Mouse (Mus musculus) intestine, postnatal 0 days (tissue): ENCODE data around the gene Opa1. TPM values are rescaled to one million over a fixed set of nuclear protein-coding genes. Genes with fewer than 3 reads are reported as not detected.

Source experiments
- ATAC-seq: fragments of 200-750 bp; cut with Nextera tagmentation; 2 replicates; pipeline ENCODE4 v1.8.0; 2017; ENCODE audit warnings: mild to moderate bottlenecking, moderate TSS enrichment, moderate library complexity
- H3K27ac ChIP-seq: fragments of 300-500 bp; sonication (generic); 2 replicates; pipeline ENCODE4 v1.5.1; 2014; ENCODE audit warnings: mild to moderate bottlenecking, low read depth, low read length, moderate library complexity
- H3K27me3 ChIP-seq: fragments of 300-500 bp; sonication (generic); replicated peaks from 2 replicates; pipeline ENCODE4 v1.6.1; 2014; ENCODE audit warnings: low read length, mixed read lengths; ENCODE audit not compliant: control insufficient read depth, insufficient read depth
- H3K36me3 ChIP-seq: fragments of 300-500 bp; sonication (generic); 2 replicates; pipeline ENCODE4 v1.6.1; 2014; ENCODE audit warnings: mild to moderate bottlenecking, moderate library complexity; ENCODE audit not compliant: control insufficient read depth, insufficient read depth
- H3K4me1 ChIP-seq: fragments of 300-500 bp; sonication (generic); replicated peaks from 2 replicates; pipeline ENCODE4 v1.6.1; 2014; ENCODE audit warnings: antibody characterized with exemption, low read length, mixed read lengths; ENCODE audit not compliant: control insufficient read depth, insufficient read depth
- H3K4me2 ChIP-seq: fragments of 300-500 bp; sonication (generic); replicated peaks from 2 replicates; pipeline ENCODE4 v1.6.1; 2014; ENCODE audit warnings: low read depth, mild to moderate bottlenecking, moderate library complexity
- H3K4me3 ChIP-seq: fragments of 300-500 bp; sonication (generic); 2 replicates; pipeline ENCODE4 v1.5.1; 2014; ENCODE audit warnings: low read depth, low read length
- H3K9ac ChIP-seq: fragments of 300-500 bp; sonication (generic); 2 replicates; pipeline ENCODE4 v1.6.1; 2014; ENCODE audit warnings: mild to moderate bottlenecking, low read depth, low read length
- H3K9me3 ChIP-seq: fragments of 300-500 bp; sonication (generic); 2 replicates; pipeline ENCODE4 v1.6.1; 2016; ENCODE audit warnings: mixed run types; ENCODE audit not compliant: control insufficient read depth
- CTCF ChIP-seq: sonication (generic); IDR thresholded peaks from 2 replicates; pipeline ENCODE4 v1.5.1; 2016; ENCODE audit warnings: low read depth, mild to moderate bottlenecking, control low read depth, antibody characterized with exemption, moderate library complexity
- WGBS: fragments of 180-500 bp; shearing (Covaris S2); extraction: QIAGEN DNeasy Blood & Tissue Kit; methylation state at CpG from one replicate; pipeline ENCODE4 v1.1.7; 2014; 5-methylcytosine and 5-hydroxymethylcytosine counted together
- polyA plus RNA-seq: library from polyadenylated mRNA; unstranded; fragments of >200 nt; fragmentation: Nextera tagmentation; extraction: Ambion mirVana; gene quantifications from 2 replicates; pipeline ENCODE4 v1.2.1, GENCODE M21; 2015

The Opa1 gene
- polyA plus RNA-seq, 1 experiment from 2014 or later, result 21.2 TPM

GRCm38 (mm10) chr16:29684111-29684510 is 105.0 kb downstream of the Opa1 start:
- no peaks in the 10 kb centered on the region for H3K27me3 ChIP-seq
- H3K27ac ChIP-seq, result no peak overlapping the region
- H3K9me3 ChIP-seq, result no peaks in the 10 kb centered on the region
- ATAC-seq, result no peak
- H3K4me3 ChIP-seq, result no peak overlapping the region
- 50% methylated on average over 2 of the region's 2 CpGs for WGBS
- H3K36me3 ChIP-seq, result no peaks in the 10 kb centered on the region
- H3K4me2 ChIP-seq, result no peak overlapping the region
- peaks cover 3% of the 10 kb centered on the region; the same call in 1 of the 2 replicates for H3K4me1 ChIP-seq
- no peak overlapping the region for H3K9ac ChIP-seq
- TF ChIP-seq CTCF, result no peak

DNA sequence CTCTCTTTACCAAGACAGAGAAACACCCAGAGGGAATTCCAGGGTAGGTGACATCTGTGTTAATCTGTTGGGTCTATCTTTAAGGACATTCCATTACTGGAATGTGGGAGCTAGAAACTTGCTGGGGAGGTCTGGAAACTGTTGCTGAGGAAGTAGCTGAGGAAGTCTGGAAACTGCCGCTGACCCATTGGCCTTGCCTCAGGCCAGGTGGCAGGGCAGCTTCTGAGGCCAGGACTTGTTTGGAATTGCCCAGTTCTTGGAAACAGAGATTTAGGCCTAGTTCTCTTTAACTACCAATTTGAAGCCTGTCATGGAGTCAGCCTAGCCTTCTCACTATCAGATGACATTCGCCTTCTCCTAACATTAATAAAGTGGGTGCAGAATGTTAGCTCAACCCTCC is 105.5 kb downstream of the Opa1 start:
- peaks cover 3% of the 10 kb centered on the region; the same call in 1 of the 2 replicates for H3K4me1 ChIP-seq
- no peaks in the 10 kb centered on the region for H3K9me3 ChIP-seq
- ATAC-seq, result no peak
- H3K27me3 ChIP-seq, result no peaks in the 10 kb centered on the region
- no peak overlapping the region for H3K4me2 ChIP-seq
- H3K27ac ChIP-seq, result no peak overlapping the region
- no peak overlapping the region for H3K4me3 ChIP-seq
- no peak for TF ChIP-seq CTCF
- 99% methylated on average over 2 of the region's 2 CpGs for WGBS
- no peak overlapping the region for H3K9ac ChIP-seq
- H3K36me3 ChIP-seq, result no peaks in the 10 kb centered on the region

DNA sequence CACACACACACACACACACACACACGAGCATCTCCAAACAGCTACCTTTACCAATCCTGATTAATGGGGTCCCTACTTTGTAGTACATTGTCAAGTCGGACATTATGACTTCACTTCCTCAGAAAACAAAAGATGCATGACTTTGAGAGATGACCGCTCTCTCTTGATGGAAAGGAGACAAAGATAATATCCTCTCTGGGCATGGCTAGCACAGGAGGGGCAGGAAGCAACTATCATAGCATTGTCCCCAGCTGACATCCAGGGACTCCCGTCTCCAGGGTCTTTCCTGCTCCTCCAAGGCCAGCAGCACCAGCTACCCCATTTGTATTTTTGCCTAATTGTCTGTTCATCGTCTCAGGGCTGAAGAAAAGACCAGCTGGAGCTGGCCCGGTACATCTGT is 107.0 kb downstream of the Opa1 start:
- 69% methylated on average over 6 of the region's 6 CpGs for WGBS
- H3K9me3 ChIP-seq, result no peaks in the 10 kb centered on the region

GRCm38 (mm10) chr16:29687987-29688885 is 109.1 kb downstream of the Opa1 start:
- H3K4me3 ChIP-seq, result no peak overlapping the region
- H3K27me3 ChIP-seq, result no peaks in the 10 kb centered on the region
- H3K36me3 ChIP-seq, result no peaks in the 10 kb centered on the region
- no peak overlapping the region for H3K4me2 ChIP-seq
- no peak for ATAC-seq
- WGBS, result 77% methylated on average over 17 of the region's 17 CpGs
- H3K27ac ChIP-seq, result no peak overlapping the region
- no peaks in the 10 kb centered on the region for H3K9me3 ChIP-seq
- no peak overlapping the region for H3K9ac ChIP-seq
- TF ChIP-seq CTCF, result no peak
- H3K4me1 ChIP-seq, result peaks cover 3% of the 10 kb centered on the region; the same call in 1 of the 2 replicates

More for the DNA sequence above, 107.0 kb downstream of the Opa1 start:
- H3K36me3 ChIP-seq, result no peaks in the 10 kb centered on the region
- no peak overlapping the region for H3K27ac ChIP-seq
- no peak overlapping the region for H3K9ac ChIP-seq
- H3K4me1 ChIP-seq, result peaks cover 3% of the 10 kb centered on the region; the same call in 1 of the 2 replicates
- no peak overlapping the region for H3K4me2 ChIP-seq
- no peak for ATAC-seq
- H3K4me3 ChIP-seq, result no peak overlapping the region
- no peaks in the 10 kb centered on the region for H3K27me3 ChIP-seq
- TF ChIP-seq CTCF, result no peak

GRCm38 (mm10) chr16:29689187-29689819 is 110.2 kb downstream of the Opa1 start:
- 0 out of 2 replicates have a peak, but pooled peaks cover 6% of the 10 kb centered on the region for H3K4me1 ChIP-seq
- no peak overlapping the region for H3K4me2 ChIP-seq
- H3K36me3 ChIP-seq, result no peaks in the 10 kb centered on the region
- H3K27me3 ChIP-seq, result no peaks in the 10 kb centered on the region
- H3K27ac ChIP-seq, result no peak overlapping the region
- no peak overlapping the region for H3K4me3 ChIP-seq
- 50% methylated on average over 11 of the region's 11 CpGs for WGBS
- H3K9ac ChIP-seq, result no peak overlapping the region
- TF ChIP-seq CTCF, result no peak
- H3K9me3 ChIP-seq, result no peaks in the 10 kb centered on the region
- ATAC-seq, result no peak

- Histone ChIP-seq H3K4me1 (0 out of 2 replicates have a peak, but pooled peaks cover 6% of the 10 kb centered on the region), H3K27ac (no peak overlapping the region), H3K4me2 (no peak overlapping the region), H3K36me3 (no peaks in the 10 kb centered on the region), H3K27me3 (no peaks in the 10 kb centered on the region), H3K4me3 (no peak overlapping the region), H3K9ac (no peak overlapping the region), H3K9me3 (no peaks in the 10 kb centered on the region)
- TF ChIP-seq CTCF, result no peak
- no peak for ATAC-seq
- 40% methylated on average over 5 of the region's 5 CpGs for WGBS
These were observed 114.0 kb downstream of the Opa1 start for GRCm38 (mm10) chr16:29693025-29693682.
